Mouse (Mus musculus): ENCODE data around the gene Nadk. TPM values are rescaled to one million over a fixed set of nuclear protein-coding genes. Genes with fewer than 3 reads are reported as not detected.

The Nadk gene
- polyA plus RNA-seq, 1 experiment from 2014 or later, result 98.2 TPM

DNA sequence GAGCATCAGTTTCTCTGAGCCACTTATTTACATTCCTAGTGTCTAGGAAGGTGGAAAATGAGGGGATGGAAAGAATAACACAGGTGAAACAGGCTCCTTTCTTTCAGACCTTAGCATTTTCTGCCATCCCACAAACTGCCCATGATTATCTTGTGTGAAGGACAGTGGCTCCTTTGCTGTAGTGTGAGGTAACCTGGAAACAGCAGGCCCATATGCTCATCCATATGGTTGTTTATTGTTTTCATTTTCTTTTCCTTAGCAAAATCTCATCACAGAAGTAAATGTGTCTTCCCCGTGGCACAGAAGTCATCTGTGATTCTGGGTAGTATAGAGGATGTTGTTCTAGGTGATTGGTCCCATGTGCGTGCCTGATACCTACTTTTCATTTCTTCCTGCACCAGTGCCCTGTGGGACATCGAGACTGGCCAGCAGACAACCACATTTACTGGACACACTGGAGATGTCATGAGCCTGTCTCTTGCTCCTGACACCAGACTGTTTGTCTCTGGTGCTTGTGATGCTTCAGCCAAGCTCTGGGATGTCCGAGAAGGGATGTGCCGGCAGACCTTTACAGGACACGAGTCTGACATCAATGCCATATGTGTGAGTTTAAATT lies 9.2 kb upstream of the Nadk start:
- no peaks in the 10 kb centered on the region for H3K4me1 ChIP-seq (ENCODE audit: control insufficient read depth, insufficient read depth, low read length)
- 92% methylated on average over 6 of the region's 6 CpGs for WGBS
- no peak overlapping the region for H3K9ac ChIP-seq (ENCODE audit: low read depth, low read length)
- H3K36me3 ChIP-seq (ENCODE audit: control insufficient read depth, insufficient read depth, low read length), result peaks cover 29% of the 10 kb centered on the region
- no peaks in the 10 kb centered on the region for H3K9me3 ChIP-seq (ENCODE audit: control insufficient read depth, low read length)
- no peak overlapping the region for H3K4me3 ChIP-seq (ENCODE audit: low read length)
- H3K4me2 ChIP-seq (ENCODE audit: low read depth, low read length), result no peak overlapping the region
- ATAC-seq, result no peak
- no peaks in the 10 kb centered on the region for H3K27me3 ChIP-seq (replicated peaks; ENCODE audit: control insufficient read depth, insufficient read depth, low read length)
- H3K27ac ChIP-seq (ENCODE audit: low read length), result no peak overlapping the region

DNA sequence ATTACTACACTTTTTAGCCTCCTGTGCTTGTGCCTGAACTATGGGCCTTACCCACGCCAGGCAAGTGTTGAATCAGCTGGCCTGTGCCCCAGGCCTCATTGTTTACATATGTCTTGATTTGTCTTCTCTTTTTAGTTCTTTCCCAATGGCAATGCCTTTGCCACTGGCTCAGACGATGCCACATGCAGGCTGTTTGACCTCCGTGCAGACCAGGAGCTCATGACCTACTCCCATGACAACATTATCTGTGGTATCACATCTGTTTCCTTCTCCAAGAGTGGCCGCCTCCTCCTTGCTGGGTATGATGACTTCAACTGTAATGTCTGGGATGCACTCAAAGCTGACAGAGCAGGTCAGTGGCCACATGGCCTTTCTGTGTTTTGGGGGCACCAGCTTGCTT lies 7.3 kb upstream of the Nadk start:
- H3K9me3 ChIP-seq (ENCODE audit: control insufficient read depth, low read length), result no peaks in the 10 kb centered on the region
- ATAC-seq, result peak; percentile 48
- peaks cover 27% of the 10 kb centered on the region for H3K36me3 ChIP-seq (ENCODE audit: control insufficient read depth, insufficient read depth, low read length)
- WGBS, result 67% methylated on average over 4 of the region's 4 CpGs
- no peak overlapping the region for H3K27ac ChIP-seq (ENCODE audit: low read length)
- H3K4me3 ChIP-seq (ENCODE audit: low read length), result no peak overlapping the region
- H3K4me2 ChIP-seq (ENCODE audit: low read depth, low read length), result no peak overlapping the region
- no peaks in the 10 kb centered on the region for H3K27me3 ChIP-seq (replicated peaks; ENCODE audit: control insufficient read depth, insufficient read depth, low read length)
- peaks cover 6% of the 10 kb centered on the region for H3K4me1 ChIP-seq (ENCODE audit: control insufficient read depth, insufficient read depth, low read length)
- H3K9ac ChIP-seq (ENCODE audit: low read depth, low read length), result no peak overlapping the region

DNA sequence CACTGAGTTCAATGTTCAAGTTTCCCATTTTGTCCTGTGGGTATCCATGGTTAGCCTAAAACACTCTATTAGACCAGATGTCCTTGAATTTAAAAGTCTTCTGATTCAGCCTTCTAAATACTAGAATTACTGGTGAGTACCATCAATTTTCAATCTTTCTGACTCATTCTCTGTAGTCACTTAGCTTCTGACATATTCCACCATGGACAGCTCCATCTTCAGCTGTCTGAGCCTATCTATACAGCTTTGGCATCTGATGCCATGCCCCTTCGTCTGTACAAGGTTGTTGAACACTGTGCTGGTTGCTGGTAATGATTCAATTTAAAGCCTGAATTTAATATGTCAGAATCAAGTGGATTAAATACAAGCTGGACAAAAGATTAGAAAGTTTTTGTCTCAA lies 6.7 kb upstream of the Nadk start:
- 54% methylated on average over 1 of the region's 1 CpGs for WGBS
- H3K9ac ChIP-seq (ENCODE audit: low read depth, low read length), result no peak overlapping the region
- peaks cover 30% of the 10 kb centered on the region for H3K36me3 ChIP-seq (ENCODE audit: control insufficient read depth, insufficient read depth, low read length)
- H3K27me3 ChIP-seq (replicated peaks; ENCODE audit: control insufficient read depth, insufficient read depth, low read length), result no peaks in the 10 kb centered on the region
- no peaks in the 10 kb centered on the region for H3K9me3 ChIP-seq (ENCODE audit: control insufficient read depth, low read length)
- no peak overlapping the region for H3K4me3 ChIP-seq (ENCODE audit: low read length)
- no peak overlapping the region for H3K27ac ChIP-seq (ENCODE audit: low read length)
- no peak for ATAC-seq
- no peak overlapping the region for H3K4me2 ChIP-seq (ENCODE audit: low read depth, low read length)
- H3K4me1 ChIP-seq (ENCODE audit: control insufficient read depth, insufficient read depth, low read length), result peaks cover 9% of the 10 kb centered on the region

DNA sequence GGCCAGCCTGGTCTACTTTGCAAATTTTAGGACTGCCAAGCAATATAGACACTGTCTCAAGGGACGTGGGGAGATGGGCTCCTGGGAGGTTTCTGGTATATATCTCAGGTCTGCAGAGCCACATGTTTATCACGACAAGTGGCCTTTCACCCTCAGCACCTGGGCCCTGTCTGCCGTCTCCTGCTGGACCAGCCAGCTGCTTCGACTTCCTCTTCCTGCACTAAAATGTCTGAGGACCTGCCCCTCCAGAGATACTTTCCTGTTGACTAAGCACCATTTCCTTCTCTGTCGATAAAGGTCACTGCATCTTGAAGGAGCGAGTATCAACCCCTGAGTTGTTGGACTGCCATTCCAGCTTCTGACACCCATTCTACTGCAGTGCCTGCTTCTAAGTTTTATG lies 2.7 kb upstream of the Nadk start:
- no peak overlapping the region for H3K27ac ChIP-seq (ENCODE audit: low read length)
- H3K27me3 ChIP-seq (replicated peaks; ENCODE audit: control insufficient read depth, insufficient read depth, low read length), result no peaks in the 10 kb centered on the region
- no peak for ATAC-seq
- no peak overlapping the region for H3K9ac ChIP-seq (ENCODE audit: low read depth, low read length)
- no peak overlapping the region for H3K4me3 ChIP-seq (ENCODE audit: low read length)
- WGBS, result 47% methylated on average over 6 of the region's 6 CpGs
- no peaks in the 10 kb centered on the region for H3K9me3 ChIP-seq (ENCODE audit: control insufficient read depth, low read length)
- H3K4me1 ChIP-seq (ENCODE audit: control insufficient read depth, insufficient read depth, low read length), result peaks cover 30% of the 10 kb centered on the region
- no peak overlapping the region for H3K4me2 ChIP-seq (ENCODE audit: low read depth, low read length)
- H3K36me3 ChIP-seq (ENCODE audit: control insufficient read depth, insufficient read depth, low read length), result peaks cover 25% of the 10 kb centered on the region

DNA sequence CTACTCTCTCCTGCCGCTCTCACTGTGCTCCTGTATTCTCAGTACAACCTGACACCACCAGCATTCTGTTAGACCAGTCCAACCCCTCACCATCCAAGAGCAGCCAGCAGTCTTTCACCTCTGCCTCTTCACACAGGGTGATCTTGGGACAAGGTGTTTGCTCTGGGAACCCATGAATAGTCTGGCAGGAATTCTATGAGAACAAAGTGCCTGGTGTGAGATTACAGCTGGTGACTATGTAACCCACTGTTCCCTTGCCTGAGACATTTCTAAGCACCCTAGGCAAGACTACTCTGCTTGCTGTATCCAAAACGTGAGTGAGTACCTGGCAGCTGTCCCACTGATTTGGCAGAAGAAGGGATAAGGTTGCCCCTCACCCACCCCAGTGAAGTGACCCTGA lies 1.2 kb upstream of the Nadk start:
- no peak overlapping the region for H3K9ac ChIP-seq (ENCODE audit: low read depth, low read length)
- no peak overlapping the region for H3K4me3 ChIP-seq (ENCODE audit: low read length)
- no peak for ATAC-seq
- H3K9me3 ChIP-seq (ENCODE audit: control insufficient read depth, low read length), result no peaks in the 10 kb centered on the region
- 55% methylated on average over 2 of the region's 2 CpGs for WGBS
- H3K4me2 ChIP-seq (ENCODE audit: low read depth, low read length), result no peak overlapping the region
- peaks cover 42% of the 10 kb centered on the region for H3K4me1 ChIP-seq (ENCODE audit: control insufficient read depth, insufficient read depth, low read length)
- H3K36me3 ChIP-seq (ENCODE audit: control insufficient read depth, insufficient read depth, low read length), result peaks cover 17% of the 10 kb centered on the region
- no peaks in the 10 kb centered on the region for H3K27me3 ChIP-seq (replicated peaks; ENCODE audit: control insufficient read depth, insufficient read depth, low read length)
- peak overlapping the region; percentile 36 for H3K27ac ChIP-seq (ENCODE audit: low read length)

DNA sequence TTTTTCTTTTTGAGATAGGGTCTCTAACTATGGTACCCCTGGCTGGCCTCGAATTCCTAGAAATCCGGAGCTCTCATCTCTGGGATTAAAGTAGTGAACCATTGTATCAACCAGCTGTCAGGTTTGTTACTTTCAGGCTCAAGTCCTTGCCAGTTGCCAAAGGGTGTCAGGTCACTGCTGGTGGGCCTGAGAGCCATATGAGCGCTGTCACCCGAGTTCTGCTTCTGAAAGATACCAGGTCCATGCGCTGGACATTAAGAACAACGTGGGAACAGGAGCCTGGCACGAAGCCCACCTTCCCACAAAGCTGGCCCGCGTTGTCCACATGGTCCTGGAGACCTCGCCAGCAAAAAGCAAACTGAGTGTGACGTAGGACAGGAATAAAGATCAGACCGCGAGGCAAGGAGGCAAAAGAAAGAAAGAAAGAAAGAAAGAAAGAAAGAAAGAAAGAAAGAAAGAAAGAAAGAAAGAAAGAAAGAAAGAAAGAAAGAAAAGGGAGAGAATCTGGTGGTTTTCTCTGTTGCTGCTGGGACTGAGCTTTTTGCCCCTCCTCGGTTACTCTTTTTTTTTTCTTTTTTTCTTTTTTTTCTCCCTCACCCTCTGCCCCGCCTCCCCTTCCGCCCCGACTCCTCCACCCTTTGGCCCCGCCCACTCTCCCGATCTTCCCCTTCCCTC lies 684 bp downstream of the Nadk start:
- Histone ChIP-seq H3K4me3 (ENCODE audit: low read length) (peak overlapping the region; percentile 37), H3K27me3 (replicated peaks; ENCODE audit: control insufficient read depth, insufficient read depth, low read length) (no peaks in the 10 kb centered on the region), H3K4me2 (ENCODE audit: low read depth, low read length) (peak overlapping the region; percentile 57), H3K9ac (ENCODE audit: low read depth, low read length) (peak overlapping the region; percentile 36), H3K27ac (ENCODE audit: low read length) (peak overlapping the region; percentile 76), H3K4me1 (ENCODE audit: control insufficient read depth, insufficient read depth, low read length) (peaks cover 47% of the 10 kb centered on the region), H3K9me3 (ENCODE audit: control insufficient read depth, low read length) (no peaks in the 10 kb centered on the region), H3K36me3 (ENCODE audit: control insufficient read depth, insufficient read depth, low read length) (peaks cover 11% of the 10 kb centered on the region)
- WGBS, result 2% methylated on average over 19 of the region's 19 CpGs
- ATAC-seq, result no peak; the same call in 1 of the 2 replicates

DNA sequence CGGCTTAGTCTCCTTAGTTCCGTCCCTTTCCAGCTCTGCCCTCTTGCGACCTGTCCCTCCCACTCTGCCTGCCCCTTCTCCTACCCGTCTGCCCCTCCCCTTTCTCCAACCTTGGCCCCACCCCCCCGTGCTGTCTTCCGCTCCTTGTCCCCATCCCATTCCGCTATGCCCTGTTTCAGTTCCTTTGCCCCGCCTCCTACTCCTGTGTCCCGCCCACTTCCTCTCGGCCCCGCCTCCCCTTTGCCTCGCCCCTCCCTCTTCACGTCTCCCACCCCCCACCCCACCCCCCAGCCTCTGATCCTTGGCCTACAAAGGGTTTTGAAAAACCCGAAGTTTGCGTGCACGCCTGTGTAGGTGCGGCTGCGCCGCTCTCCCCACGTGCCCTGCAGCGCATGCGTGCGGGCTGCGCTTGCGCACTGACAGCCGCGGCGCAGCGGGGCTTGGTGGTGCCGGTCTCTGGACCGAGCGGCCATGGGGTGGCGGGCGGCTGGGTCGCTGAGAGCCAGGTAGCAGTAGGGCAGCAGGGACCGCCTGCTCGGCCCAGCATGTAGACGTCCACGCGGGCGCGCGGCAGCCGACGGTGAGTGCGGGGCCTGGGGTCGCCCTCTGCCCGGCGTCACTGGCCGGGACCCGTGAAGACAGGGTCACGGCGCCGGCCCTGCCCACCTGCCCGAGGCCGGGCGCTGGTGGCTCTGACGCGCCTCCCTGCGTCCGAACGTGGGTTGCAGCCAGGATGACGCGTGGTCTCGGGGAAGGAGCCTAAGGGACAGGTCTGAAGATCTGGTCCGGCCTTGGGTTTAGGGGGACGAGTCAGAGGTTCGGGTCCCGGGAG lies 1.4 kb downstream of the Nadk start:
- H3K9ac ChIP-seq (ENCODE audit: low read depth, low read length), result peak overlapping the region; percentile 80
- H3K36me3 ChIP-seq (ENCODE audit: control insufficient read depth, insufficient read depth, low read length), result peaks cover 8% of the 10 kb centered on the region
- peak; percentile 95 for ATAC-seq
- under 1% methylated on average over 67 of the region's 69 CpGs for WGBS
- peak overlapping the region; percentile 87 for H3K27ac ChIP-seq (ENCODE audit: low read length)
- no peaks in the 10 kb centered on the region for H3K9me3 ChIP-seq (ENCODE audit: control insufficient read depth, low read length)
- H3K4me2 ChIP-seq (ENCODE audit: low read depth, low read length), result peak overlapping the region; percentile 77
- no peaks in the 10 kb centered on the region for H3K27me3 ChIP-seq (replicated peaks; ENCODE audit: control insufficient read depth, insufficient read depth, low read length)
- H3K4me3 ChIP-seq (ENCODE audit: low read length), result peak overlapping the region; percentile 72
- H3K4me1 ChIP-seq (ENCODE audit: control insufficient read depth, insufficient read depth, low read length), result peaks cover 49% of the 10 kb centered on the region

DNA sequence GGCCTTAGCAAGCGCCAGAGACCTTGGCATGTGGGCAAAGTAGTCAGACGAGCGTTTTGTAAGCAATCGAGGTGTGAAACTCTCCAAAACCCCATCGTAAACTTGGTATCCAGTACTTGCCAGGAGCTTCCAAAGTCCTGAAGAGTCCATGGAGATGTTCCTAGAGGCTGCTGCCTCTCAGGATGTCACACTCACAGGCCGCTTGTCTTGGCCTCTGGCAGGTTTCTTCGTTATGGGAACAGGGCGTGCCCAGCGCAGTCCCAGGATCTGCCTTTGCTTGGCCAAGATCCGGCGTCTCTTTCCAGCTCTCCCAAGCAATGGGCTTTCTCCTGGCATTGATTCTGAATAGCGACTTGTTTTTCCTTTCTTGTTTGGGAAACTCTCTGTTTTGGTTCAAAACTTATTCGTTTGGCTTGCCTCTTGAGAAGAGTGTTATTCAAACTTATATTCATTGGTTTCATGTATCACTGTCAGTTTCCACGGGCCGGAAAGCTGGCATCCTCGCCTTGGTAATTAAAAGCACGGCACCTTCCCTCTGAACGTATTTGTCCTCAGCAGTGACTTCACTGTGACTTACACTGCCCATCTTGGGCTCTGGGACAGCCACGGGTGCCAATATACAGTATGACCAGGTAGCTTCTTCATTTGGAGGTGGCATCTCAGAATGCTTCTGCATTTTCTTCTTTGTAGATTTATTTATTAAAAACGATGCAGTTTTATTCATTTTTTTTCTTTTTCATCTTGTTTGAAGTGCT lies 2.3 kb downstream of the Nadk start:
- Histone ChIP-seq H3K27me3 (replicated peaks; ENCODE audit: control insufficient read depth, insufficient read depth, low read length) (no peaks in the 10 kb centered on the region), H3K27ac (ENCODE audit: low read length) (peak overlapping the region; percentile 87), H3K4me3 (ENCODE audit: low read length) (peak overlapping the region; percentile 72), H3K9me3 (ENCODE audit: control insufficient read depth, low read length) (no peaks in the 10 kb centered on the region), H3K36me3 (ENCODE audit: control insufficient read depth, insufficient read depth, low read length) (peaks cover 6% of the 10 kb centered on the region), H3K4me2 (ENCODE audit: low read depth, low read length) (peak overlapping the region; percentile 77), H3K9ac (ENCODE audit: low read depth, low read length) (peak overlapping the region; percentile 80), H3K4me1 (ENCODE audit: control insufficient read depth, insufficient read depth, low read length) (peaks cover 43% of the 10 kb centered on the region)
- no peak for ATAC-seq
- 11% methylated on average over 20 of the region's 20 CpGs for WGBS

DNA sequence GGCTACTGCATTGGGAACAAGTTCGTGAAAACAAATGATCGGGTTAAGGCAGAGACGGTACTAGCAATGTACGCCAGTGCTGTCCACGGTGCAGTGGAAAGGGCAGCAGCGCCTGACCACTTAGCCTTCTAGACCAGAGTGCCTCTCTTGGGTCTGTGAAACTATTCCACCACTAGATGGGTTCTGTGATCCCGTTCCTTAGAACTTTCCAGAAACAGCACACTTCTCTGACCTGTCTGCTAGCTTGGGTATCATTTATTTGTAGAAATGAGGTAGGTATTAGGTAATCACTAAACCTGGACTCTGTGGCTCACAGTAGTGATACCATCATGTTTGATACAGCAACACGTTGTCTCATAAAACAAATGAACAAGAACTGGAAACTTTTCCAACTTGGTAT lies 4.4 kb downstream of the Nadk start:
- no peak overlapping the region for H3K27ac ChIP-seq (ENCODE audit: low read length)
- peaks cover 35% of the 10 kb centered on the region for H3K4me1 ChIP-seq (ENCODE audit: control insufficient read depth, insufficient read depth, low read length)
- no peak for ATAC-seq
- no peaks in the 10 kb centered on the region for H3K36me3 ChIP-seq (ENCODE audit: control insufficient read depth, insufficient read depth, low read length)
- H3K27me3 ChIP-seq (replicated peaks; ENCODE audit: control insufficient read depth, insufficient read depth, low read length), result no peaks in the 10 kb centered on the region
- no peak overlapping the region for H3K4me3 ChIP-seq (ENCODE audit: low read length)
- H3K4me2 ChIP-seq (ENCODE audit: low read depth, low read length), result no peak overlapping the region
- no peak overlapping the region for H3K9ac ChIP-seq (ENCODE audit: low read depth, low read length)
- no peaks in the 10 kb centered on the region for H3K9me3 ChIP-seq (ENCODE audit: control insufficient read depth, low read length)
- WGBS, result 46% methylated on average over 8 of the region's 8 CpGs

Data from intestine, embryonic 16.5 days (tissue).